Mouse (Mus musculus) ZHBTc4 (cell line): ENCODE data around the gene Atrnl1.

Experiments
- DNase-seq: peaks from one replicate; pipeline ENCODE4 v3.0.0-alpha.2; 2011; ENCODE audit warnings: low read depth, low spot score

Atrnl1 gene

DNA sequence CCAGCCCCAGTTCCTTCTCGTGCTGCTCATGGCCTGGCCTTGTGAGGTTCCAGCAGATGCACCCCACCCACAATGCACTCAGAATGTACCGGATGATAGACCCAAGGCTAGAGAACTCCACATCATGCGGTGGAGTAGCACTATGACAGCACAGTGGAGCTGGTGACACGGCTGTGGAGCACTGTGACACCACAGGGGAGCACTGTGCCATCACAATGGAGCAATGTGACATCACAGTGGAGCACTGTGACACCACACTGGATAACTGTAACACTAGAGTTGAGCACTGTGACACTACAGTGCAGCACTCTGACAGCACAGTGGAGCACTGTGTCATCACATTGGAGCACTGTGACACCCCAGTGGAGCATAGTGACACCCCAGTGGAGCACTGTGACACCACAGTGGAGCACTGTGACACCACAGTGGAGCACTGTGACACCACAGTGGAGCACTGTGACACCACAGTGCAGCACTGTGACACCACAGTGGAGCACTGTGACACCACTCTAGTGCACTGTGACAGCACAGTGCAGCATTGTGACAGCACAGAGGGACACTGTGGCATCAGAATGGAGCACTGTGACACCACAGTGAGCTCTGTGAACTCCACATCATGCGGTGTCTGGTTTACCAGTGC lies 502.4 kb downstream of the Atrnl1 start:
- DNase-seq = no peak

DNA sequence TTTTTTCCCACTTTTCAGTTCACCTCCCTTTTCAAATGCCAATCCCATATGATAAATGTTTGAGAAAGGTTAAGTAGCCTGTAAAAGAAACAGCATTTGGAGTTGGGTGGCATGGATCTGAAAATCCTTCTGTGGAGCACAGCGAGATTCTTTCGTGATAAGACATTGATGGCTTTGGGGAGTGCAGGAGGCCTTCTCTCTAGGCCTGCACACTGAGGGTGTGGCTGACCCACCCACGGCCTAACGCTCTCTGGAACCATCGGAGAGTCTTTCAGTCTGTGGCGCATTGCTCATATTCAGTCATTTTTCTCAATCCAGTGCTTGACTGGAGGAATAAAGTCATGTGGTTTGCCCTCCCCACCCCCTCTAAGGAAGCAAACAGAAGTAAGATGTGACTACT lies 506.8 kb downstream of the Atrnl1 start:
- no peak for DNase-seq

DNA sequence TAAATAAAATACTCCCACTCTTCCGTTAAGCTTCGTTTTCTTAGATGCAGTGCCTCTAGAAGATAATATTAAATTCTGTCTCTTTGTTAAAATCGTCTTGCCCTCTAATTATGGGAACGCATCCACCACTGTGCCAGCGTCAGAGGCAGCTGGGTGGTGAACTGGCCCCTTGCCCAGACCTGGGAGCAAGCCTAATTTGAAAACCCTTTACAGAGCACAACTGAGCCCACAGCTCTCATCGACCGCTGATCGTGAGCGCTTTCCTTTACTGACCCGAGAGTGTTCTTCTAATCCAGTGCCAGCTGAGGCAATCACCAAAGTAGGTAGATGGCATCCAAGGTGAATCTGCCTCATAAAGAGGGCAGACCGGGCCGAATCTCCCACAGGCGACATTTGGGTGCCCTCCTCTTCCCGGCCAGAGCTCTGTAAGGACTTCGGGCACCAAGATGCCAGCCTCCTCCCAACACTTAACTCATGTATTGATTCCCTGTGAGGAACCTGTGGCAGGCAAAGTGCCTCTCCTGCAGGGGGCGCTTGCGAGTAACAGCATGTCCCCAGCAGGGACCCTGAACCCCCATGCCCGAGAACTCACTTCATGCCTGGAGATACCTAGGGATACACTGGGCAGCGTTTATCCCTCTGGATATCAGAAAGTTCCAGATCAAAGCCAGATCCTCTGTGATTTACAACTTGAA lies 507.5 kb downstream of the Atrnl1 start:
- DNase-seq = peak; percentile 46

DNA sequence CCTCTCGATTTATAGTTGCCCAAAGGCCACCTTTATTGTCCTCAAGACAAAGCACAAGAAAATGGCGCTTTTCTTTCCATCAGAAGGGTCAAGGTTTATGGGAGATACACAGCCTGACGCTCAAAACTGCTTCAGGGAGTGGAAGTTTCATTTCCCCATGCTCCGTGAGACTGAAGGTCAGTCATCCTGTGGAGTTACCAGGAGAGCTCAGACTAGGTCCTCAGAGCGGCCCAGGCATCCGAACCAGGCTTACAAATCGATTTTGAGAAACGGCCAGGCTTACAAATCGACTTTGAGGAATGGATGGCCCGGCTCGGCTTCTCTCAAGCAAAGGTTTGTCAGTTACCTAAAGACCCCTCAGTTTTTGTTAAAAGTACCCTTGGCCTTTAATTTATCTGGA lies 508.0 kb downstream of the Atrnl1 start:
- DNase-seq = peak; percentile 49

DNA sequence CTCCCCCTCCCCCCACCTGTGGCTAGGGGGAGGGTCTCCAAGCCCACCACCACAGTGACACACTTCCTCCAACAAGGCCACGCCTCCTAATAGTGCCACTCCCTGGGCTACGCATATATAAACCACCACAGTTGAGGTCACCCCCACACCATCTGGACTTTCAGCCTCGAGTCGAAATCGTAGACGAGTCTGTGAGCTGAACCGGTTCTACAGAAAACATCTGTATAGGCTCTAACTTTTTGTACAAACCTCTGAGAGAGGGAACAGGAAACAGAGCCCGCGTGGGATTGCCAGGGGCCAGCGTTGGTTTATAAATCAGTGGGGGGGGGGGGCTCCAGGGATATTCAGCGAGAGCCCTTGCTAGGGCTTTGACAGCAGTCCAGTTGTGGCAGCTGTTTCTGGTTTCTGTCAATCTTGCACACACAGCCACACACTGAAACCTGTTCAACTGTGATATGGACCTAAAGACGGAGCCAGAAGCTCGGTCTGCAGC lies 508.9 kb downstream of the Atrnl1 start:
- no peak for DNase-seq

DNA sequence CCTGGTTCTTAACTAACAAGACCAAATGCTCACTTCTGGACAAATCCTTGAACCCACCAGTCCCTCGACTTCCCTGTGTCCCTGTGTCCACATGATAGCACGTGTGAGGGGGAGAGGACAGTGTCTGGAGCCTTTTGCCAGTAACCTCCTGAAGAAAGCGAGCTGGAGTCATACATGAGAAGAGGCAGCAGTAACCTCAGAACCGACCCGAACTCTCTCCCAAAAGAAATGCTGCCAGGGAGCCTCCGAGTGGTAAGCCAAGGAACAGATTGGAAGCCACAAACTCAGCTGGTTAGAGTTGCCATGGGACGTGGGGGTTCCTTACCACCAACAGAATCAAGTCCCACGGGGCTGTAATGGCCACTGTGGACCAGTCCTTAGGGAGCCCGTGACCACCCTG lies 509.8 kb downstream of the Atrnl1 start:
- no peak for DNase-seq

DNA sequence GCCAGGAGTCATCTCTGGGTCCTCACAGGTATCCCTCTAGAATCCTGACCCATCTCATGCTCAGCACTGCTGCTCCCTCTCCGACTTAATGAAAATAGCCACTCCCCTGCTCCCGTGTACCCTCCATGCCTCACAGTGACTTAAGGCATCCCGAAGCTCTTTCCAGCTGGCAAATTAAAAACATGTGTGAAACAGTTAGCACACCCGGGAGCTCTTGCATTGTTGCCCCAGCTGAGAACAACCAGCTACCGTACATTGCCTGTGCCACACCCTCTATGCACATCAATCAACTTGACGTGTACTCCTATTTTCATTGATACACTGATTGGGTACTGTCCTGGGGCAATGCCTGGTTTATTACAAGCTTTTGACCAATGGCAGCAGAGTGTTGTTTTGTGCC lies 510.8 kb downstream of the Atrnl1 start:
- no peak for DNase-seq

DNA sequence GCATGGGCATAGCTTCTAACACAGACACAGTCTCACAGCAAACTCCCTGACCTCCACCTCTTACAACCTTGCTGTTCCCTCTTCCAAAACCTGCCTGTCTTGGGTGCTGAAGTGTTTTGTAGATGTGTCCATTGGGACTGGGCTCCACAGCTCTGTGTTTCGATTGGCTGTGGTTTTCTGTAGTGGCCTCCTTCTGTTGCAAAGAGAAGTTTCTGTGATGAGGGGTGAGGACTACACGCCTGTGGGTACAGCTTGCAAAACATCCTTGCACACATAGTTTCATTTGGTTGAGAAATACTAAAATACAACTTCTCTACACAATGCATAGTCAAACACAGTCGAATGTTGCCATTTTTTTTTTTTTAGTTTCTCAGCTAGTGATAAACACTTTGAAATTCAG lies 512.8 kb downstream of the Atrnl1 start:
- DNase-seq = no peak

DNA sequence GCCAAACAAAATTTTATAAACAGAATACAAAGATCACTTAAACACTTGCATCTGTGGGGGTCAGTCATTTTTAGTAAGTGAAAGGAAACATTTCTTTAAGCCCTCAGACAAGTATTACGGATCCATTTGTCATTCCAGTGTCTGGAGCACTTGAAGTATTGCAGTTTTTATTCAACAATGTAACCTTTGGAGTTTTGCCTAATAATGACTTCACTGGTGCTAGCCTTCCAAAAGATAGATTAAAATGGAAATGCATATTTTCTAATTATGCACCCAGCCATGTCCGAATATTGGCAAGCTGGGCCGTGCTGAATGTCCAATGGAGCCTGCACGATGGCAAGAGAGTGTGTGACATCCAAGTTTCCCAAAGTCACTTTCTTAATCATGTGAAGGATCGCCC lies 513.7 kb downstream of the Atrnl1 start:
- no peak for DNase-seq

DNA sequence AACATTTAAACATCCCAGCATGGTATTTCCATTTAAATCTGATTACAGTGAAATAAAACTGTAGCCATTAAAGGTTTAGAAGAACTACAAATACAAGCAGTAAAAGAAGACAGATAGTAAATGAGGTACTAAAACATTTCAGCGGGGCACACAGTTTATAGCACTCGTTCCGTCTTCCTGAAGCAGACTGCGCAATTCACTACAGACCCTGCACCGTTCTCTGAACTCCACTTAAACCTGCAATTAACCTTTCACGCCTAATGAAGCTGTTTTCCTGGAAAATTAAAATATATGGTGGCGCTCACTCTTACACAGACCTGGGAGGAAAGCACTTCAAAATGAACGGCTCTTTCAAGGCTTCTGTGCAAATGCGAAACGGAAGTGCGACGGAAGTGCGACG lies 514.2 kb downstream of the Atrnl1 start:
- no peak for DNase-seq

DNA sequence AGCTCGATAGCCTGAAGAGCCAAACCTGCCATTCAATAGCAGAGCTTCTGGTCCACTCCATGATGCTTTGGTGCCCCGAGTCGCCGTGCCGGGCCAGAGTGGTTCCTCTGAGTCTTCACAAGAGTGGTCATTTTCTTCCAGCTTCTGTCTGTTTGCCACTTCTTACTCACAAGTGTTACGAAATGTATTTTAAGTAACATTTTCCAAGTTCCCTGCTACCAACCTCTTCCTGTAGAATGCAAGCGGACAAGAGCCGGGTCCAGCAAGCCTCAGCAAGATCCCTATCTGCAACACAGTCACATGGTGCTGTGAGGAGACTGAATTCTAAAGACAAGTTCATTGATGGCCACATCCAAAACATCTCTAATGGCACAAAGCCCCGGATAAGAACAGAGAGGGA lies 521.1 kb downstream of the Atrnl1 start:
- no peak for DNase-seq

DNA sequence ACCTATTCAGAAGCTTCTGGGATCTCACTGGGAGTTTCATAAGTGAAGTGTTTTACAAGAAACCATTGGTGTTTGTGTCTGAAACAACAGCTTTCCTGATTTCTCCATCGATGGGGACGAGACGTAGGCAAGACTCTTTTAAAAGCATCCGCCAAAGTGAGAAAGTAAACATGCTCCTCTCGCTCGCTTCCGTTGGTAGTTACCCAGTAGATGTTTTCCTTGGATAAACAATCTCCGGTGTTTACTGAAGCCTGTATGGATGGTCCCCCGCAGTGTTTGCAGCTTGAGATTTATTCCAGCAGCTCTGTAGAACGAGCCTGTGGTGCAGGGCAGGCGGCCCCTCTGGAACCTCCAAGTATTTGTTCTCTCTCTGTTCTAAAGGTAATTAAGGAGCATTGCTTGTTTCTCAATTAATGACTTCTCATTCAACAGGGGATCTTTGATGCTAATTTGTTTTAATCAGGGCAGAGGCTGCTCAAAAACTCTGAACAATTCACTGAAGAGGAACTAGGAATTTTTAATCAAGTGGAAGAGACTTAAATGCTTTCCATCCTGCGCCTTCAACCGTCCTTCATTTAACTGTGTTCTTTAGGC lies 529.5 kb downstream of the Atrnl1 start:
- DNase-seq = no peak

DNA sequence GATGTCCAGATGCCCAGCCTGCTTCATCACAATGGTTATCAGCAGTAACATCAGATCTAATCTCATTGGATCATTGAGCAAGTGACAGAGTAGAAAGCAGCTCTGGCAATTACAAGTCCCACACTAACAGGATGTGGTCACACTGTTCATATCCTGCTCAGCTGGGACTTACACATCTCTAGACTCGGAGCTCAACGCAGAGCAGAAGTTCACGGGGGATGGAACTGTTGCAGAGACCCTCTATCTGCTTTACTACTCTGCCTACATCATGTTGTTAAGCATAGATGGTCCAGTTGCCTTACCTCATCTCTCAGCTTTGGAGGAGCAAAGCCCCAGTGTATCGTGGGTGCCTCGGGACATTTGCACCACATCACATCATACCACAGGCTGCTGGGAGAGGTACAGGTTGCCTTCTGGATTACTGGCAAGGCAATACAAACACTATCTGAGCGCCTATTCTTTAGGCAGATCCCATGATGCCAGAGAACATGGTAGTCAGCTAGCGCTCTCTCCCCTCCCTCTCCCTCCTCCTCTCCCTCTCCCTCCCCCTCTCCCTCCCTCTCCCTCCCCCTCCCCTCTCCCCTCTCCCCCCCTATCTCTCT lies 533.1 kb downstream of the Atrnl1 start:
- DNase-seq = no peak

DNA sequence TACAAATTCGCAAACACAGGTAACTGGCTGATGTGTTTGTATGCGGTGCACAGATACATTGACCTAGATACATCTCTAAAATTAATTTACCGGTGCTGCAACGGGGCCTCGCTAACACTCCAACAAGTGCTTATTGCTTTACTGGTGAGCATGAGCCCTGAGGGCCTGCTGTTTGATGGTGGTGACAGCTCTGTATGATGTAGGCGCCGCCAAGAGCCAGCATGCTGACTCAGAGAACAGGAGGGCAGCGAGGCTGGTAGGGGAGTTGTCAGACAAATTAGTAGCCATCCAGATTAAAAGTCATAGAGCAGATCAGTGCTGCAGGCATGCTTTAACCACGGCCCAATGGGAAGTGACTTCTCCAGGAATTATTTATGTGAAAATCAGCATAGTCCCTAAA lies 534.7 kb downstream of the Atrnl1 start:
- DNase-seq = no peak

DNA sequence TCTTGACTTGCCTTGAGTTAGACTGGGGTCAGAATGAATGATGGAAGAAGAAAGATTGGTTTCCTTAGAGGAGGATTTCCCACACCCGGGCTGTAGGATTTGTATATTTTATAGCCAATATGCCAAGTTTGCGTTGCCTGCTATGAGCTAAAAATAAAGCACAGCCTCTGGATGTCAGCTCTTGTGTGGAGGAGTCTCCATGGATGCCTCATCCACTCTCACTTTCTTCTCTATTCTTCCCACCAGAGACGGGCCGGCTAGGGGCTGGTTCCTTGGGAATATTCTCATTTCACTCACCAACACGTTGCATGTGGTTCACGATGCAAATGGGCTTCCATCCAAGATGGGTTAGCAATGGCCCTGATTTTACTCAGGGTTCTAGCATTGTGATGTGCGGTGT lies 540.4 kb downstream of the Atrnl1 start:
- no peak for DNase-seq

DNA sequence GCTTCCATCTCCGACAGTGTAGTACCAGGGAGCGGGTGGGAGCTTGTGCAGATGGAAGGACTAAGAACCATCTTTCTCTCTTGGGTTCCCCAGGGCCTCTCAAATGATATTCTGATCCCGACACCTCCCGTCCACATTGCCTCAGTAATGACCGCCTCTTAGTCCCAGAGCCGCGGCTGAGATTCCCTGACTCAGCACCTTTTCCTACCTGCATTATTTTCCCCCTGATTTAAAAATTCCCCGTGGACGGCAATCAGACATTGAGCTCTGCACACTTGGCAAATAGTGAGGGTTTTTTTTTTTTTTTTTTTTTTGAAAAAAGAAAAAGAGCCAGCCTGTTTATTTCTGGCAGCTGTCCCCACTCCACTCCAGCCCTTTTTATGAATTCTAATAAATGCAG lies 550.7 kb downstream of the Atrnl1 start:
- no peak for DNase-seq

DNA sequence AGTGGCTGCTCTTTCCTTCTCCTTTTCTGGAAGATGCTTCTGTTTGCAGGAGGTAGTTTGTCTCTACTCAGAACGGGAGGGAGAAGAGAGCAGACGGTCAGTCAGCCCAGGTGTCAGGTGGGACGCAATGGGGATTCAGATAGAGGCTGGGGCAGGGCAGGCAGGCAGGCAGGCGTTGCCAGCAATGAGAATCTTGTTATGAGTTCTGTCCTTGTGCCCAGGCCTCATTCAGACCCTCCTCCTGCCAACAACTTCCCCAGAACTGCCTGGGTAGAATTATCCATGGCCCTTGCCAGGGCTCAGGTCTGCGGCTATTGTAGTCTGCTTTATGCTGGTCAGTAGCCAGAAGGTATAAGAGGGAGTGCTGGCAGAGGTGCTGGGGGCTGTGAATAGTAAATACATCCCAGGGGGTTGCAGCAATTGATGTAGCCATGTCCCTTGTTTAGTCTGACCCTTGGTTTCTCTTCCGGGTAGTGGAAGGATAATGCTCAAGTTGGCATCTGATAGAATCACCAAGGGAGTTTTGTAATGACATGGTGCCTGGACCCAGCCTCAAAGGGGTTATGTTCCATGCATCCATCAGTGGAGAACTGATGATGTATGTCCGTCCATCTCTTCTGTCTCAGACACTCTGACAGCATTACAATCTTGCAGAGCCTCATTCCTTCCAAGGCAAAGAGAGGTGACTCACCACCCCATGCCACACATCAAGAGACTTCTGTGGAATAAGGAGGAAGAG lies 554.2 kb downstream of the Atrnl1 start:
- DNase-seq = no peak

DNA sequence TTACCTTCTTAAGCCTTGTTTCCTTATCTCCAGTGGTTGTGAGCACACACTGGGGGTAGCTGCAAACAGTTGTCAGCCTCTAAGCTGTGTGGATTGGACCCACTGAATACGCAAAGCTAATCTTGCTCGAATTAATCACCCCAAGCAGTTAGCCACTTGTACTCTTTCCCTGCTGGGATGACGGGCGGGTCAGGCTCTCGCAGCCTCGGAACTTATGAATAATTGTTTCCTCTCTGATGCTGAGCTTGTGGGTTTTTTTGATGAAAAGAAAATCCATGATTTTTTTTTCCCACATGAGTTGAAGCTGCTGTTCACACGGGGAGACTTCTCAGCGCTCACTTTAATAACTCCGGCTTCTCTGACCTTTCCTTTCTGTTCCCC lies 554.8 kb downstream of the Atrnl1 start:
- no peak for DNase-seq

DNA sequence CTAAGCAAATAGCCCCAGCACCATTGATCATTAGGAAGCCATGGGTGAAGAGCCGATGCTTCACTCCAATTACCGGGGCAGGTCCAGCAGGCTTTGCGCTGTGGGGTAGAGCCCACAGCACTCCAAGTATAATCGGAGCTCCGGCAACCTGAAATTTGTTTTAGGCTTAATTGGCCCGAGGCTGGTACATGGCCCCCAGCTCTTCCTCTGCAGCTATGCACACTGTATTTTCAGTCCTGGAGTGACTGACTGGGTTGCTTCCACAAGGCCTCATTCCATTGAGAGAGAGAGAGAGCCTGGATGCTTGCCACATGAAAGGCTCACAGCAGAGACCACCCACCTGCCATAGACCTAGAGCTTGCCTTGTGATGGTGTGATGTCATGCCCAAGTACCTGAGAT lies 555.3 kb downstream of the Atrnl1 start:
- no peak for DNase-seq

DNA sequence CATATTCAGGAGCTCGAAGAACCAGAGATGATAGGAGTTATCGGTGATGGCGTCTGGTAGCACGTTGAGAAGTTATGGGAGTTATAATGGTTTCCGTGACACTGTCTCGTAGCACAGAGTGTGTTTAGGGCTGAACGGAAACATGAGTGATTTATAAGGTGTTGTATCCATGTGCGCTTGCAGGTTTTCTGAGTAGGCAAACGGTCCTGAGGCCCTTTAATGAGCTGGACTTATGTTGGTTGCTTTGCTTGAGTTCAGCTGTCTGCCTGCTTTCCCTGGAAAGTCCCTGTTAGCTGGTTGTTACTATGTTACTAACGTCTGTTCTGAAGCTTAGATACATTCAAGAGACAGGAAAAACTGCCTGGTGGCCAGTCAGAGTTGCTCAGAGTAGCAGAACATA lies 567.6 kb downstream of the Atrnl1 start:
- no peak for DNase-seq

DNA sequence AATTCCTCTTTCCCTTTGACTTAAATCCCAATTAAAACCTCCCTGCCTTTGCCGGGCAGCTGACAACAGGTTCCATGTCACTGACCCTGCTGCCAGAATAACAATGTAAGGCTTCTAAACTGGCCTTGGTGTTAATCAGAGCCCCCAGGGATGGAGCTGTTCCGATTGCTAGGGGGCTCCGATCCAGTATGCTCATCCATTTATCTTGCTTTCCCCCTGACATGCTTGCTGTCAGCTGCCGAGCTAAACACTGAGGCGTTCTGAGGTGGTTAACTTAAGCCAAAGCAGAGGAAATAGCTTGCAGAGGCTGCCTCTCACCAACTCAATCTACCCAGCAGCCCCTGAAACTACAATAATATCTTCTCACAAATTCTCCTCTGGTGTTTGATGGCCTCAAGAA lies 569.9 kb downstream of the Atrnl1 start:
- no peak for DNase-seq
